Mouse (Mus musculus) heart, adult 18-20 months (tissue): ENCODE data around the gene Srebf1. TPM values are rescaled to one million over a fixed set of nuclear protein-coding genes. Genes with fewer than 3 reads are reported as not detected.

Source experiments
- DNase-seq, 2 experiments: peaks; one replicate each; pipeline ENCODE4 v3.0.0; 2021 to 2022; ENCODE audit warnings: mixed read lengths in 1 of 2
- total RNA-seq, 2 experiments: library from RNA; stranded (reverse); gene quantifications; 2 replicates each; pipeline ENCODE4 v1.2.3; 2021

The Srebf1 gene
- total RNA-seq, 2 experiments from 2014 or later: 25.7 to 36.6 TPM

GRCm38 (mm10) chr11:60235351-60235750 lies 13.0 kb upstream of the Srebf1 start:
- DNase-seq: no peak

GRCm38 (mm10) chr11:60233235-60233634 lies 10.9 kb upstream of the Srebf1 start:
- DNase-seq: peak; percentile 59

DNA sequence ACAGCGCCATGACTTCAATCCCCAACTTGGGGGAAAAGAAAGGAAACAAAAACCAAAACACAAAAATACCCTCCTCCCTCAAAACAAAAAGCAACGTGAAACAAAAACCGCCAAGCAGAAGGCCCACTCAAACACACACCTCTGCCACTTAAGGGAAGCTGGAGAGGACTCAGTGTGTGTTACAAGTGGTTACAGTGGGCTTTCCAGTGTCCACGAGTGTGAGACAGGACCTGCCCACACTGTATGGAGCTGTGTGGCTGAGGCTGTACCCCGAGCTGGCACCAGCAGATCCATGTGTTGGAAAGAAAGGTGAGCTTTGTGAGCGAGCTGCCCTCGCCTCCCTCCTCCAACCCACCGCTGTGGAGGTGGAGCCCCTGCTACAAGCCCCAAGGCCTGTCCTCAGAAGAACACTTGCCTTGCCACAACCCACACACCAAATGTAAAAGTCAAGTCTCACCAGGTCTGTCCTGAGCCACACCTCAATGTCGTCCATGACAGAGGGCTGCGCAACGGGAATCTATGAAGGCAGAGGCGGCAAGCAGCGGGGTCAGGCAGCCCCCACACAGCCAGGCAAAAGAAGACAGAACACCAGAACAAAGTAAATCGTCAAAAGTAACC lies 10.2 kb upstream of the Srebf1 start:
- DNase-seq: no peak

- no peak for DNase-seq
These were observed 9.6 kb upstream of the Srebf1 start for GRCm38 (mm10) chr11:60231951-60232350.

GRCm38 (mm10) chr11:60231326-60231725 lies 8.9 kb upstream of the Srebf1 start:
- no peak for DNase-seq

DNA sequence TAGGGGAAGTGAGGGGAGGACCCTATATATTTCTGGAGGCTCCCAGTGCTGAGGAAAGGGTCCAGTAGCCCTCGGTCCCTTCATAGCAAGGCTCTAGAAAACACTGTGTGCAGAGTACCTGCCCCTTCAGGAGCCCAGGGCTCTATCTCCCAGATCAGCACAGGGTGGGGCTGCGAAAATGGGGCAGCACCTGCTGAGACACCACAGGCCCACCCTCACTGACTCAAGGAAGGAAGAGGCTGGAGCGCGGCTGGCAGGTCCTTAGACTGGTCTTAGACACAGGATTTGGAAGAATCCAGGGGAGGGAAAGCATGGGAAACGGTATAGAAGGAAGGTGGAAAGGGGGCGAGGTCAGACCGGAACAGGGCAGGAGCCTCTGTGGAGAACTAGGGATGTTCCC lies 8.1 kb upstream of the Srebf1 start:
- no peak for DNase-seq

DNA sequence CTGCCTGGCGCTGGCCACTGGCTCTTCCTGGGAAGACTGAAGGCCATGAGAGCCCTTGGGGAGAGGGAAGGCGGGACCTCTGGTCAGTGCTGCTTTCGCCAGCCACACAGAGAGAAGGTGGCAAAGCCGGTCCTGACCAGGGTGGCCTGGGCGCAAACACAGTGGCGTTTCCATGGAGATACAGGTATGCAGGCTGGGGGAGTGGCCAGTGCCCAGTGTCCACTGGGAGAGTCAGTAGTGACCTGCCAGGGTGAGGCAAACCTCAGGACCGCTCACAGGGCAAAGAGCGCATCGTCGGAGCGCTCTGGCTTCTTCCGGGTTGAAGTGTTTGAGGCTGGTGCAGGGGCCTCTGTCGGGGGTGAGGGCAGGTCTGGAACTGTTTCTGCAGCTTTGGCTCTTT lies 7.4 kb upstream of the Srebf1 start:
- DNase-seq: no peak

GRCm38 (mm10) chr11:60228525-60228924 lies 6.1 kb upstream of the Srebf1 start:
- DNase-seq: no peak

GRCm38 (mm10) chr11:60225874-60226273 lies 3.5 kb upstream of the Srebf1 start:
- no peak for DNase-seq

DNA sequence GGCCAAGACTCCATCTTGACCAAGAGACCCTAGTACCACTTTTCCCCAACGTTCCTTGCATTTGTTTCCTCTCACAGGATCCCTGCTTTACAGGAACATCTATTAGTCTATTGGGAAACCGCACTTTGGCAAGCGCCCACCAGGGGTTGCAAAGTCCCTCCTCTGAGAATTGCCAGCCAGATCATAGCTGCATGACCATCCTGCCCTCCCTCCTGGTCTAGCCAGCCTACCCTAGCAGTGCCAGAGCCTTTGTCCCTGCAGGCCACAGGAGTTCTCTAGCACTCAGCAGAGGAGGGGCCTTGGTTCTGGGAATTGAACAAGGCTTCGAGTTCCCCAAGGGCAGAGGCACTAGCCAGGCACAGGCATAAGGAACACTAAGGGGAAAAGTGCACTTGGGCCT lies 2.3 kb upstream of the Srebf1 start:
- DNase-seq: no peak

GRCm38 (mm10) chr11:60222085-60222468 lies 304 bp downstream of the Srebf1 start:
- no peak for DNase-seq

- DNase-seq: no peak
These were observed 956 bp downstream of the Srebf1 start for GRCm38 (mm10) chr11:60221425-60221824.

- peak; percentile 93 to 96 for DNase-seq
These were observed 2.0 kb downstream of the Srebf1 start for GRCm38 (mm10) chr11:60220291-60220804.

DNA sequence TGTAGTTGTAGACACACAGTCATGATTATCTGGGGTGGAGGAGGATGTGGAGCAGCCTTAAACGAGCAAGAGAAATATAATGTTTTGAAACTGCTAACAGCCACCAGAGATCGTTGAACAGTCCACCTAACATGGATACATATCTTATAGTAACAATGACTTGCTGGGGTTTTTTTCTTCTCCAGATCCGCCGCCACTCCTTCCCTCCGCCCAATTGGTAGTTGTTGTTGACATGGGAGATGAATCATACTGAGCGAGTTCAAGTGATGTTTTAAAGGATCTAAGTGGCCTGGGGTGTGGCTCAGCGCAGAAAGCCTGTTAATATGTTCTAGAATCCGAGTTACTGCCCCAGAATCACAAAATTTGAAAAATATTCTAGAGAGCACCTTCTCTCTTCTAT lies 2.8 kb downstream of the Srebf1 start:
- DNase-seq: peak in 1 of 2 experiments; percentile 48

DNA sequence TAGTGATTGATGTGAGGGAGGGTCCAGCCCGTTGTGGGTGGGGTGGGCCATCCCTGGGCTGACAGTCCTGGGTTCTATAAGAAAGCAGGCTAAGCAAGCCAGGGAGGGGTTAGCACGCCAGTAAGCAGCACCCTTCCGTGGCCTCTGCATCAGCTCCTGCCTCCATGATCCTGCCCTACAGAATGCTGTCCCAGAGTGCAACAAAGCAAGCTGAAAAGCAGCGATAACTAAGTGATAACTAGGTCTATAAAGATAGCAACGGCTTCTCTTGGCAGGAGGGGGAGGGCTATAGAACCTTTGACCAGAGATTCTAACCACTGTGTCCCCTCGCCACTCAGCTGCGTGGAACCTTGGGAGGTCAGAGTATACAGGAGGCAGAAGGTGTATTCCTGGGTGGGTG lies 4.9 kb downstream of the Srebf1 start:
- DNase-seq: no peak

GRCm38 (mm10) chr11:60216671-60217070 lies 5.7 kb downstream of the Srebf1 start:
- DNase-seq: no peak

GRCm38 (mm10) chr11:60213266-60213665 lies 9.1 kb downstream of the Srebf1 start:
- DNase-seq: no peak

- DNase-seq: no peak
These were observed 10.6 kb downstream of the Srebf1 start for GRCm38 (mm10) chr11:60211761-60212160.

DNA sequence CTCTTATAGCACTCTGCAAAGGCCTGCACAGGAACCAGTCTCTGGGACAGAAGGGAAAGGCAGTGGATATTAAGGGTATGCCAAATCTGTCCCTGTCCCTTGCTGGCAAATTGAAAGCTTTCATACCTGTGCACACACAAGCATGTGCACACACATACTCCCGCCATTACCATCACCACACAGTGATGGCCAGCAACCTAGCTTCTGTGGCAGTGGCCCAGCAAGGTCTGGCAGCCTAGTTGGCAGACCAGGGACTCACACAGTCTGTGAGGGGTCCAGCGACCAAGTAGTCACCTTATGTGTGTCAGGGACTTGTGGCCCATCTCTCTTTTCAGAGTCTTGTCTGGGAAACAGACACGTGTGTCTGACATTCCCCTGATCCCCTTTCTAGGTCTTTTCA lies 11.2 kb downstream of the Srebf1 start:
- DNase-seq: no peak

DNA sequence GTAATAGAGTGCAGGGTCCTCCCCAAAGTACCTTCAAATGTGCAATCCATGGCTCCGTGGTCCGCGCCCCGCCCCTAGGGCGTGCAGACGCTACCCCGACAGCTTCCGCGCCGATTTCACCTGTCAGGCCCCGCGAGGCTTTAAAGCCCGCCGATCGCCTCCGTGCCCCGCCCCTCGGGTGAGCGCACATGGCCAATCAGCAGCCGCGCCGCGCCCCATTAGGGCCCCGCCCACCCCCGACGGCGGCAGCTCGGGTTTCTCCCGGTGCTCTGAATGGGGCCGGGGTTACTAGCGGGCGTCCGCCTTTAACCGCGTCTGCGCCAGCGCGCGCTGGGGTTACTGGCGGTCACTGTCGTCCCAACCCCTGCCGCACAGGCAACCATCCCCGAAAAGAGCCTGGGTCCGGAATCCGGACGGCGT lies 12.1 kb downstream of the Srebf1 start:
- DNase-seq: peak; percentile 94 to 96

GRCm38 (mm10) chr11:60209933-60210249 lies 12.5 kb downstream of the Srebf1 start:
- DNase-seq: no peak

DNA sequence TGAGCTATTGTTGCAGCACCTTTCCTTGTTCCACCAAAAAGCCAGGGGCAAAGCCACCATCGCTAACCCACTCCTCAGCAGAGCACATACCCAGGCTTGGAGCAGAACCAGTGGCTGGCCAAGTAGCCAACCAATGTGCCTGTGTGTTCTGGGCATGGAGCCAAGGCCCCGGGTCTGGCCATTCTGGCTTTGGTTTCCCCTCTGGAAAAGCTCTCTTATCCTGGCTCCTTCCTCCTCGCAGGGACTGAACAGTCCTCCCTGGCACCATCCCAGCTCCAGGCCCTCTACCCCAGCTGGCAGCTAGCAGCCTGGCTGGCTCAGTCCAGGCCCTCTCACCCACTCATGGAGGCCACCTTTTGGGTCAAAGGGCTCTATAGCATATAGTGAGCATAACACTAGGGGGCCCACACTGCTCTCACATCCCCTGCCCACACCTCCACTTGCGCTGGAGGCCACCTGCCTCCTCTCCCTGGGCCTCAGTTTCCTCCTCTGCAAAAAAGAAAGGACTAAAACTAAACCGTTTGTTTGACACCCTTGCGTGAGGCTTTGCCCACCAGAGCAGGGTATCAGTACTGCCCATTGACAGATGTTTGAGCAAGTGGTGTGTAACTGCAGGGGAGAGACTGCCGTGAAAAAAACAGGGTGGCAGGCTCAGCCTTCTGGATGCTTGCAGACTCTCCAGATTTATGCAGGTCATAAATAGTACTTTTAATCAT lies 13.0 kb downstream of the Srebf1 start:
- peak; percentile 84 to 89 for DNase-seq

DNA sequence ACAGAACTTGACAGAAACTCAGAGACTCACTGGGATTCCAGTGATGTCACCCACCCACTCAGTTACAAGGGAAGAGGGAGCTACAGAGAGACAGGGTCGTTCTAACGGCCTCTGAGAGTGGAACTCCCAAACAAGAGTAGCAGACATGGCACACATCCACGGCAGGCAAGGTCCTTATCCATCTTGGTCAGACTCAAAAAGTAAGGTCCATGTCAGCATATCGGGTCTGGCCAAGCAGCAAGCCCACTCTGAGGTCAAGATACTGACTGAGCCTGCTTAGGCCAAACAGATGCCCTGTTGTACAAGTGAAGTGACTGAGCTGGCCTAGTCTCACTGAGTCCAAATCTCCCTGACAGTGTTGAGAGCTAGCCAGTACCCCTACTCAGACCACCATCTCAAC lies 13.7 kb downstream of the Srebf1 start:
- no peak for DNase-seq

DNA sequence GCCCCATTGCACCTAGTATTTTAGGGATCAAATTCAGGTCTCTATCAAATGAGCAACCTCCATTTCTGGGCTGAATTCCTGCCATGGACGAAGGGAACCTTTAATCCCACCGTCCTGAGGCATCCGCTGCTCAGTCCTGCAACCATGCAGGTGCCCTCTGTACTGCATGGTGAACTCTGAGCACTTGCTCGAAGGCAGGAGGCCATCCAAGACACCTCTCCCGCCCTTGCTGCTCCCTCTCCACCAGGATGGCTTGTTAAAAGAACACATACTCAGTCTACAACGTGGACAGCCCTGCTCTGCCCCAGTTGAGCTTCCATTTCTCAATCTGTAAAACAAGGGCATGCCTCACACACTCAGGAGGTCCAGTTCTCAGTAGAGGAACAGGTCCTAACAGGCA lies 14.2 kb downstream of the Srebf1 start:
- no peak for DNase-seq
